Mouse (Mus musculus): ENCODE measurements around the gene Braf.

DNA sequence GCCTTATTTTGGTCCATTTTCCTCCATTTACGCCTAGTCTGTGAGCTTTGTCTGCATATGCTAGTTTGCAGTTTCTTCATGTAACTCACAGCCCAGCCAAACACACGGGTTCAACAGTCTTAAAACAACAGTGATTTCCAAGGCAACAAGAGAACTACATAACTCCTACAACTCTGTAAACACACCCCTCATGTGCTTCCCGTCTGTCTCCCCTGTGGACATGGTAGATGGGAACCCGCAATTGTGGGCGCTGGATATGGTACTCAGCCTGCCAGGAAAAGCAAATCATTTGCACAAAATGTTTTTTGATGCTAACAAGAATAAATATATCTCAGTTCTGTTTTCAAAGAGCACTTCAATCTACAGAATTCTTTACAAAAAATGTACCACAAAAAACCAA is 120.7 kb downstream of the Braf start:
- TF ChIP-seq CTCF (IDR thresholded peaks at IDR 0.05; ENCODE audit: low read depth, low read length) (no peak), EP300 (IDR thresholded peaks at IDR 0.05; ENCODE audit: insufficient read depth, low read depth, low read length) (no peak), POLR2A (IDR thresholded peaks at IDR 0.05; ENCODE audit: insufficient read depth, low read length) (no peak)

All from ES-Bruce4 (cell line).